Mouse (Mus musculus): ENCODE measurements around the gene Olfr401. TPM values are rescaled to one million over a fixed set of nuclear protein-coding genes. Genes with fewer than 3 reads are reported as not detected.
"Not testable (repeated sequence)": the region's sequence is repeated elsewhere in the genome, so short reads cannot be mapped to it uniquely, and the experiment has no call there.

The Olfr401 gene
- not detected in 2 replicates for polyA plus RNA-seq (2012; rRNA removed)

DNA sequence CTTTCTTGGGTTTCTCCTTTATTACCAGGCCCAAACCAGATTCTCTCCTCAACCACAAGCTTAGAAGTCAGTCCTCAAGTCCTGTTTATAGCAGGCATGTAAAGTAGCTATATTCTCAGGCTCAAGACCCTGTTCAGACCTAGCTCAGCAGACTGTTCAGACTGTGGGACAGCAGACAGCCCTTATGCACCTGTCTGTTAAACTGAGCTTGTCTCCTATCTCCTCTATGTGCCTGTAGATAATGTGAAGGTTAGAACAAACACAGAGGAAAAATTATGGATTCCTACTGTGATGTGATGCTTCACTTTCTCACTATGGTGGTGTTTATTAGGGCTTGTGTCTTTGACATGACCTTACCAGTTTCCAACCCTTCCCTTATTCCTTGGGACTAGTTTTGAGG, at the start of gene Olfr401:
TSS of gene Olfr401 (plus strand) at position 301 of the 400 bp plus-strand sequence.
- DNase-seq, result no peak
- H3K4me1 ChIP-seq (ENCODE audit: control insufficient read depth, insufficient read depth, low read length), result no peaks in the 10 kb centered on the region
- TF ChIP-seq POLR2A (IDR thresholded peaks at IDR 0.05; ENCODE audit: borderline replicate concordance, insufficient read depth, low read length) (no peak), CTCF (IDR thresholded peaks at IDR 0.05; ENCODE audit: borderline replicate concordance, insufficient read depth, low read depth, low read length) (no peak)
- no peaks in the 10 kb centered on the region for H3K27me3 ChIP-seq (ENCODE audit: control insufficient read depth, insufficient read depth, low read length)
- no peak within 1 kb of the TSS for H3K27ac ChIP-seq (ENCODE audit: insufficient read depth, low read length)
- H3K4me3 ChIP-seq (replicated peaks; ENCODE audit: insufficient read depth, low read depth, low read length), result no peak within 1 kb of the TSS

GRCm38 (mm10) chr11:74069655-74070054, 43.9 kb upstream of the Olfr401 start, which contains the start of gene Zfp616:
TSS of gene Zfp616 (plus strand) at chr11:74069955.
- TF ChIP-seq CTCF (IDR thresholded peaks at IDR 0.05; ENCODE audit: borderline replicate concordance, insufficient read depth, low read depth, low read length) (no peak), POLR2A (IDR thresholded peaks at IDR 0.05; ENCODE audit: borderline replicate concordance, insufficient read depth, low read length) (no peak)
- H3K27ac ChIP-seq (ENCODE audit: insufficient read depth, low read length), result no peak within 1 kb of the TSS
- WGBS, result 88% methylated on average over 1 of the region's 1 CpGs

DNA sequence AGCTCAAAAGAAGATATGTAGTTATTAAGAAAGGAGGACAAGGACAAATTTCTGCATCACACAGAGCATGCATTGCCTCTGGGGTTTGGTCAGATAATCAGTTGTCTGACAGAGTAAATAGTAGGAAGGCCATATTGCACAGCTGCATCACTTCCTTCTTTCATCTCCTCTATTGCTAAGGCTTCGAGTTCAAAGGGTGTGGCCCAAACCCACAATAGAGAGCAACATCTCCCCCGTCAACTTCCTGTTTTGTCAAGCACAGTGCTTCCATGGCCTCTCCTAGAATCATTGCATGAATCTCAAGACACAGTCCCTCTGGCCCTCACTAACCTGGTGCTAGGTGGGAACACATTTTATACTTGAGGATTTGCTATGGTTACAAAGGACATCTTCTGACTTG, 12.8 kb upstream of the Olfr401 start:
- Histone ChIP-seq H3K4me3 (replicated peaks; ENCODE audit: insufficient read depth, low read depth, low read length) (no peak overlapping the region), H3K27ac (ENCODE audit: insufficient read depth, low read length) (no peak overlapping the region), H3K4me1 (ENCODE audit: control insufficient read depth, insufficient read depth, low read length) (no peaks in the 10 kb centered on the region), H3K27me3 (ENCODE audit: control insufficient read depth, insufficient read depth, low read length) (no peaks in the 10 kb centered on the region)
- no peak for DNase-seq
- WGBS, result 75% methylated on average over 2 of the region's 2 CpGs
- TF ChIP-seq CTCF (IDR thresholded peaks at IDR 0.05; ENCODE audit: borderline replicate concordance, insufficient read depth, low read depth, low read length) (no peak), POLR2A (IDR thresholded peaks at IDR 0.05; ENCODE audit: borderline replicate concordance, insufficient read depth, low read length) (no peak)

More at GRCm38 (mm10) chr11:74069655-74070054, 43.9 kb upstream of the Olfr401 start, which contains the start of gene Zfp616:
- H3K4me1 ChIP-seq (ENCODE audit: control insufficient read depth, insufficient read depth, low read length), result no peaks in the 10 kb centered on the region
- no peak within 1 kb of the TSS for H3K4me3 ChIP-seq (replicated peaks; ENCODE audit: insufficient read depth, low read depth, low read length)
- DNase-seq, result no peak
- H3K27me3 ChIP-seq (ENCODE audit: control insufficient read depth, insufficient read depth, low read length), result no peaks in the 10 kb centered on the region

DNA sequence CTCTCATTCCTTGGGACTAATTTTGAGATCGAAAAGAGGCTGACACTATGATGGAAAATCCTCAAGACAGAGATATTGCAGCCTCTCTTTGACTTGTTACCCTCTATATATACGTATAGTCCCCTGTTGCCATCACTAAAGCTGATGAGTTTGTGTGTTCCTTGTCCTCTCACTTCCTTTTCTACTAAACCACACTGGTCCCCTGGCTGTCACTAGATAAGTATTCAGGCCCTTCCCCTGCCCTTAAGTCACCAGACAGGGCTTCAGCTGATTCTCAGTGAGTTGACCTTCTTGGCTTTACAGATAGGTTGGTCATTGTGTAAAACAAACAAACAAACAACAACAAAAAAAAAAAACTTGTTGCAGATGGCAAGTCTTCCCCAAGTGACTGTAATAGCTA, 12.0 kb upstream of the Olfr401 start:
- Histone ChIP-seq H3K27me3 (ENCODE audit: control insufficient read depth, insufficient read depth, low read length) (no peaks in the 10 kb centered on the region), H3K4me1 (ENCODE audit: control insufficient read depth, insufficient read depth, low read length) (no peaks in the 10 kb centered on the region), H3K27ac (ENCODE audit: insufficient read depth, low read length) (no peak overlapping the region), H3K4me3 (replicated peaks; ENCODE audit: insufficient read depth, low read depth, low read length) (no peak overlapping the region)
- TF ChIP-seq CTCF (IDR thresholded peaks at IDR 0.05; ENCODE audit: borderline replicate concordance, insufficient read depth, low read depth, low read length), result no peak
- no peak for TF ChIP-seq POLR2A (IDR thresholded peaks at IDR 0.05; ENCODE audit: borderline replicate concordance, insufficient read depth, low read length)
- 44% methylated on average over 2 of the region's 2 CpGs for WGBS
- DNase-seq, result no peak

DNA sequence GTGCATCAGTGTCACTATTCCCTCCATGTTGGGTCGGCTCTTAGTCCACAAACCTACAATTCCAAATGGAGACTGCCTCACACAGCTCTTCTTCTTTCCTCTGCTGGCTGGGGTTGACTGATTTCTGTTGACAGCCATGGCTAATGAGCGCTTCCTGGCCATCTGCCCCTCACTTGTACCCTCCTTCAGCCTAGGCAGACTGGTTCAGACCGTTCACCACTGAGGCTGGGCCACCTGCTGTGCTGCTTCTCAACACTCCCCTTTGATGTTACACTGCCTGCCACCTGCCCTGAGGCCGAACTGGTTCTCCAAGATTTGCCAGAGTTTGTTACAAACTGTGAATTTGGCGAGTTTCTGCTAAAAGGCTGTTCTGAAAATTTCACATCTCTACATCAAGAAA, 8.4 kb upstream of the Olfr401 start:
- no peak for DNase-seq
- WGBS, result 14% methylated on average over 5 of the region's 5 CpGs
- Histone ChIP-seq H3K27me3 (ENCODE audit: control insufficient read depth, insufficient read depth, low read length) (no peaks in the 10 kb centered on the region), H3K27ac (ENCODE audit: insufficient read depth, low read length) (no peak overlapping the region), H3K4me1 (ENCODE audit: control insufficient read depth, insufficient read depth, low read length) (no peaks in the 10 kb centered on the region), H3K4me3 (replicated peaks; ENCODE audit: insufficient read depth, low read depth, low read length) (no peak overlapping the region)
- TF ChIP-seq CTCF (IDR thresholded peaks at IDR 0.05; ENCODE audit: borderline replicate concordance, insufficient read depth, low read depth, low read length), result no peak
- TF ChIP-seq POLR2A (IDR thresholded peaks at IDR 0.05; ENCODE audit: borderline replicate concordance, insufficient read depth, low read length), result no peak

- not testable (repeated sequence) for H3K4me1 ChIP-seq (ENCODE audit: control insufficient read depth, insufficient read depth, low read length); H3K27ac ChIP-seq (ENCODE audit: insufficient read depth, low read length); H3K27me3 ChIP-seq (ENCODE audit: control insufficient read depth, insufficient read depth, low read length); H3K4me3 ChIP-seq (replicated peaks; ENCODE audit: insufficient read depth, low read depth, low read length); DNase-seq
- 17% methylated on average over 1 of the region's 1 CpGs for WGBS
Observed at GRCm38 (mm10) chr11:74140001-74140400, 26.5 kb downstream of the Olfr401 start.

GRCm38 (mm10) chr11:74145866-74146265, 32.4 kb downstream of the Olfr401 start:
- no peak for DNase-seq
- Histone ChIP-seq H3K27ac (ENCODE audit: insufficient read depth, low read length) (no peak overlapping the region), H3K4me3 (replicated peaks; ENCODE audit: insufficient read depth, low read depth, low read length) (no peak overlapping the region), H3K27me3 (ENCODE audit: control insufficient read depth, insufficient read depth, low read length) (no peaks in the 10 kb centered on the region), H3K4me1 (ENCODE audit: control insufficient read depth, insufficient read depth, low read length) (no peaks in the 10 kb centered on the region)
- no peak for TF ChIP-seq CTCF (IDR thresholded peaks at IDR 0.05; ENCODE audit: borderline replicate concordance, insufficient read depth, low read depth, low read length)
- no peak for TF ChIP-seq POLR2A (IDR thresholded peaks at IDR 0.05; ENCODE audit: borderline replicate concordance, insufficient read depth, low read length)

GRCm38 (mm10) chr11:74153229-74153628, 39.7 kb downstream of the Olfr401 start, which contains the start of gene Olfr402:
TSS of gene Olfr402 (plus strand) at chr11:74153529.
- Histone ChIP-seq H3K4me3 (replicated peaks; ENCODE audit: insufficient read depth, low read depth, low read length) (no peak within 1 kb of the TSS), H3K27ac (ENCODE audit: insufficient read depth, low read length) (no peak within 1 kb of the TSS), H3K27me3 (ENCODE audit: control insufficient read depth, insufficient read depth, low read length) (no peaks in the 10 kb centered on the region), H3K4me1 (ENCODE audit: control insufficient read depth, insufficient read depth, low read length) (no peaks in the 10 kb centered on the region)
- no peak for DNase-seq
- 57% methylated on average over 3 of the region's 3 CpGs for WGBS
- TF ChIP-seq CTCF (IDR thresholded peaks at IDR 0.05; ENCODE audit: borderline replicate concordance, insufficient read depth, low read depth, low read length) (no peak), POLR2A (IDR thresholded peaks at IDR 0.05; ENCODE audit: borderline replicate concordance, insufficient read depth, low read length) (no peak)
